In genomic region chr9:72661561-72661894, GRCm38 (mm10) we compare ENCODE assay signal across 1 mouse cellular context.
TF ChIP-seq lines count a peak whose summit lies in the region.

No protein-coding gene starts in this region.

TF ChIP-seq in MEL, 35 proteins besides CTCF, POLR2A, EP300 and RAD21 (continued from another document):
- TF ChIP-seq TBP (IDR thresholded peaks at IDR 0.05; ENCODE audit: low read depth, low read length) (no peak), ZMIZ1 (IDR thresholded peaks at IDR 0.05; ENCODE audit: low read depth, low read length) (no peak), JUND (IDR thresholded peaks at IDR 0.05; ENCODE audit: low read depth, low read length) (no peak), MYB (IDR thresholded peaks at IDR 0.05; ENCODE audit: low read depth, low read length) (no peak)
TF ChIP-seq in MEL: peak in this region for 5.
